Mouse (Mus musculus): ENCODE measurements around the gene Zc3hc1. TPM values are rescaled to one million over a fixed set of nuclear protein-coding genes. Genes with fewer than 3 reads are reported as not detected.

Gene Zc3hc1
- polyA plus RNA-seq, 1 experiment: 14.0 TPM

GRCm38 (mm10) chr6:30330706-30331105 is 60.1 kb downstream of the Zc3hc1 start:
- 81% methylated on average over 5 of the region's 5 CpGs for WGBS
- no peak for DNase-seq (ENCODE audit: low read depth, low spot score)

DNA sequence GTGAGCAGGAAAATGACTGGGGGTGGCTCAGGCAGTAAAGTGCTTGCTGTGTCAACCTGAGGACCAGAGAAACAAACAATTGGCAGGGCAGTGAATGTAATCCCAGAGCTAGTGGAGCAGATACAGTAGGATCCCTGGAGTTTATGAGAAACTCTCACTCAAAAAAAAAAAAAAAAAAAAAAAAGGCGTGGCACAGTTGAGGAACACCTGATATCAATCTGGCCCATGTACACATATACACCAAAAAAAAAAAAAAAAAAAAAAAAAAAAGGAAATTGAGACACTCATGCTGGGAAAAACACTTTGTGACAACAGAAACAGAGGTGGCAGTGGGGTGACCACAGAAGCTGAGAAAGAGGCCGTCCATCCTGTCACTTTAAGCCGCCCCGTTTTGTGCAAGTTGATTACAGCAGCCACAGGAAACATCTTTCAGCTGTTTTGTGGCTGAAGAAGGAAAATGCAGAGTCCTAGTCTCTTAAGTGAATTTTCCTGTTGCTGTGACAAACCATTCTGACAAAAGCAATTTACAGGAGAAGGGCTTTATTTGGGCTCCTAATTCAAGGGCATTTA is 64.8 kb downstream of the Zc3hc1 start:
- WGBS: 35% methylated on average over 4 of the region's 4 CpGs

GRCm38 (mm10) chr6:30321002-30321401 is 69.8 kb downstream of the Zc3hc1 start:
- WGBS: 35% methylated on average over 4 of the region's 4 CpGs
- no peak for DNase-seq (ENCODE audit: low read depth, low spot score)

More for the DNA sequence above, 64.8 kb downstream of the Zc3hc1 start:
- no peak for DNase-seq (ENCODE audit: low read depth, low spot score)

DNA sequence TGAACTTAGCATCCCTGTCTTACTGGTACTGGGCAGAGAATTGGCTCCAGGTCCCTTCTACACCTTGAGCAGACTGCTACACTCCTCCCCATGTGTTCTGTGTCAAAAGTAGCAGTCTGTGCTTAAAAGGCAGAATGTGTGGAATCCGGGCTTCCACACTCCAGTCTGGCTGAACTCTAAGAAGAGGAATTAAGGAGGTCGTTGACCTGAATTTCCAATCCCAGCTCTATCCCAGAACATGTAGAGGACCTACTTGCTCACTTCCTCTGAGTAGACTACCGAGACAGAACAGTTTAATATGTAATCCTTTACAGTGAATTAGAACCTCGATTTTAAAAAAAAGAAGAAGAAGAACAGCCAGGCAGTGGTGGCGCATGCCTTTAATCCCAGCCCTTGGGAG is 71.6 kb downstream of the Zc3hc1 start:
- WGBS: 68% methylated on average over 5 of the region's 5 CpGs
- DNase-seq (ENCODE audit: low read depth, low spot score): no peak

Other genes starting within 250 kb of the Zc3hc1 start
- gene Ube2h, start 86.5 kb downstream of the Zc3hc1 start, polyA plus RNA-seq (2012; rRNA removed): 21.7 and 23.5 TPM in 2 replicates
- gene Klhdc10, start 10.8 kb upstream of the Zc3hc1 start, polyA plus RNA-seq (2012; rRNA removed): 10.7 and 15.0 TPM in 2 replicates
- gene Tmem209, start 118.8 kb upstream of the Zc3hc1 start, polyA plus RNA-seq (2012; rRNA removed): 25.0 and 28.6 TPM in 2 replicates
- not detected in 2 replicates for gene Ssmem1, start 118.8 kb upstream of the Zc3hc1 start, polyA plus RNA-seq (2012; rRNA removed)
- 0.62 and 1.2 TPM in 2 replicates for gene Cpa2, start 150.6 kb upstream of the Zc3hc1 start, polyA plus RNA-seq (2012; rRNA removed)
- not detected in 2 replicates for gene Cpa4, start 177.3 kb upstream of the Zc3hc1 start, polyA plus RNA-seq (2012; rRNA removed)
- not detected in 2 replicates for gene Cpa5, start 220.0 kb upstream of the Zc3hc1 start, polyA plus RNA-seq (2012; rRNA removed)
- 0.42 and 0.92 TPM in 2 replicates for gene Cpa1, start 248.2 kb upstream of the Zc3hc1 start, polyA plus RNA-seq (2012; rRNA removed)

All from large intestine, adult 2 months (tissue).